Mouse (Mus musculus) CH12.LX (cell line): Measurements from ENCODE around the gene Slfn8.

Source experiments
- CTCF ChIP-seq, 2 experiments: IDR thresholded peaks in 1 of 2; conservative IDR thresholded peaks in 1 of 2; 2 replicates each; pipeline ENCODE4 v1.5.1; 2011 to 2012; ENCODE audit warnings: low read depth in 2 of 2, low read length in 2 of 2, improper control_type of control experiment in 1 of 2, inconsistent platforms in 1 of 2, mild to moderate bottlenecking in 1 of 2, moderate library complexity in 1 of 2
- EP300 ChIP-seq: IDR thresholded peaks from 2 replicates; pipeline ENCODE4 v1.6.1; 2011; ENCODE audit warnings: low read length, improper control_type of control experiment
- HCFC1 ChIP-seq: IDR thresholded peaks from 2 replicates; pipeline ENCODE4 v1.6.1; 2012; ENCODE audit warnings: low read depth, mild to moderate bottlenecking, inconsistent platforms, low read length, improper control_type of control experiment
- JUN ChIP-seq: IDR thresholded peaks from 2 replicates; pipeline ENCODE4 v1.6.1; 2011; ENCODE audit warnings: low read depth, mild to moderate bottlenecking, low read length, improper control_type of control experiment, moderate library complexity; ENCODE audit not compliant: insufficient read depth
- JUND ChIP-seq: conservative IDR thresholded peaks from 2 replicates; pipeline ENCODE4 v1.6.1; 2011; ENCODE audit warnings: low read depth, low read length, improper control_type of control experiment
- MAFK ChIP-seq: IDR thresholded peaks from 2 replicates; pipeline ENCODE4 v1.6.1; 2011; ENCODE audit warnings: low read length, improper control_type of control experiment; ENCODE audit not compliant: insufficient replicate concordance
- MAZ ChIP-seq: IDR thresholded peaks from 2 replicates; pipeline ENCODE4 v1.6.1; 2012; ENCODE audit warnings: low read depth, mild to moderate bottlenecking, inconsistent platforms, low read length, improper control_type of control experiment, moderate library complexity
- NRF1 ChIP-seq: IDR thresholded peaks from 2 replicates; pipeline ENCODE4 v1.6.1; 2014; ENCODE audit warnings: low read depth, mild to moderate bottlenecking, inconsistent platforms, low read length, improper control_type of control experiment, moderate library complexity
- POLR2A ChIP-seq: IDR thresholded peaks from 2 replicates; pipeline ENCODE4 v1.6.1; 2011; ENCODE audit warnings: low read depth, mild to moderate bottlenecking, improper control_type of control experiment, low read length
- RCOR1 ChIP-seq: conservative IDR thresholded peaks from 2 replicates; pipeline ENCODE4 v1.6.1; 2012; ENCODE audit warnings: low read depth, mild to moderate bottlenecking, inconsistent platforms, low read length, improper control_type of control experiment
- ZKSCAN1 ChIP-seq: IDR thresholded peaks from 2 replicates; pipeline ENCODE4 v1.6.1; 2012; ENCODE audit warnings: low read depth, inconsistent platforms, low read length, improper control_type of control experiment, borderline replicate concordance
- ZMIZ1 ChIP-seq: IDR thresholded peaks from 2 replicates; pipeline ENCODE4 v1.6.1; 2012; ENCODE audit warnings: low read depth, mild to moderate bottlenecking, inconsistent platforms, low read length, improper control_type of control experiment

- TF ChIP-seq CTCF (conservative IDR thresholded peaks at IDR 0.05 in 1 of 2, IDR thresholded peaks at IDR 0.05 in 1 of 2; ENCODE audit: low read depth in 2 of 2, low read length in 2 of 2) (no peak), ZMIZ1 (no peak), MAFK (no peak), NRF1 (no peak), JUND (peak; percentile 55), POLR2A (no peak), ZKSCAN1 (no peak), JUN (peak; percentile 46; the same call in 1 of the 2 replicates), MAZ (no peak), EP300 (peak; percentile 67; the same call in 1 of the 2 replicates), RCOR1 (no peak), HCFC1 (no peak)
These were observed 25.0 kb upstream of the Slfn8 start for GRCm38 (mm10) chr11:83045642-83046041.
